Mouse (Mus musculus) forebrain, postnatal 0 days (tissue): ENCODE data around the gene Ero1l. TPM values are rescaled to one million over a fixed set of nuclear protein-coding genes. Genes with fewer than 3 reads are reported as not detected.

Source experiments
- ATAC-seq: fragments of 200-750 bp; cut with Nextera tagmentation; 2 replicates; pipeline ENCODE4 v1.8.0; 2017; ENCODE audit warnings: mild to moderate bottlenecking, moderate library complexity
- DNase-seq: peaks from one replicate; pipeline ENCODE4 v3.0.0-alpha.2; 2015
- H3K27ac ChIP-seq: fragments of 300-500 bp; sonication (generic); 2 replicates; pipeline ENCODE4 v1.5.1; 2014; ENCODE audit warnings: low read depth, mild to moderate bottlenecking, antibody characterized with exemption, low read length, moderate library complexity, mixed read lengths
- H3K27me3 ChIP-seq: fragments of 300-500 bp; sonication (generic); 2 replicates; pipeline ENCODE4 v1.6.1; 2014; ENCODE audit warnings: mild to moderate bottlenecking, low read length, mixed read lengths; ENCODE audit not compliant: insufficient read depth
- H3K36me3 ChIP-seq: fragments of 300-500 bp; sonication (generic); 2 replicates; pipeline ENCODE4 v1.6.1; 2014; ENCODE audit warnings: mild to moderate bottlenecking, moderate library complexity; ENCODE audit not compliant: insufficient read depth
- H3K4me1 ChIP-seq: fragments of 300-500 bp; sonication (generic); 2 replicates; pipeline ENCODE4 v1.6.1; 2014; ENCODE audit warnings: antibody characterized with exemption; ENCODE audit not compliant: insufficient read depth
- H3K4me2 ChIP-seq: fragments of 300-500 bp; sonication (generic); 2 replicates; pipeline ENCODE4 v1.6.1; 2014; ENCODE audit warnings: low read depth, mild to moderate bottlenecking, moderate library complexity
- H3K4me3 ChIP-seq: fragments of 300-500 bp; sonication (generic); 2 replicates; pipeline ENCODE4 v1.5.1; 2014; ENCODE audit warnings: low read depth, low read length, mixed read lengths
- H3K9ac ChIP-seq: fragments of 300-500 bp; sonication (generic); 2 replicates; pipeline ENCODE4 v1.6.1; 2014; ENCODE audit warnings: mild to moderate bottlenecking
- H3K9me3 ChIP-seq: fragments of 300-500 bp; sonication (generic); 2 replicates; pipeline ENCODE4 v1.6.1; 2016; ENCODE audit warnings: low read length
- CTCF ChIP-seq: sonication (generic); IDR thresholded peaks from 2 replicates; pipeline ENCODE4 v1.5.1; 2016; ENCODE audit warnings: antibody characterized with exemption, control low read depth, low read depth
- WGBS: fragments of 180-500 bp; shearing (Covaris S2); extraction: QIAGEN DNeasy Blood & Tissue Kit; methylation state at CpG from one replicate; pipeline ENCODE4 v1.1.7; 2014; 5-methylcytosine and 5-hydroxymethylcytosine counted together
- polyA plus RNA-seq: library from polyadenylated mRNA; unstranded; fragments of >200 nt; fragmentation: Nextera tagmentation; extraction: Ambion mirVana; gene quantifications from 2 replicates; pipeline ENCODE4 v1.2.1, GENCODE M21; 2015
- total RNA-seq: library from RNA; depleted of rRNA; stranded (reverse); fragments of >200 nt; gene quantifications from 2 replicates; pipeline ENCODE4 v1.2.3, GENCODE M21; 2014

Gene Ero1l
- total and polyA plus RNA-seq, 2 experiments from 2014 or later = 17.9 to 24.9 TPM

- no peaks in the 10 kb centered on the region for H3K36me3 ChIP-seq
- DNase-seq (no peak), ATAC-seq (no peak)
- H3K9ac ChIP-seq = no peak overlapping the region
- H3K4me2 ChIP-seq = no peak overlapping the region
- no peak for TF ChIP-seq CTCF
- no peak overlapping the region for H3K27ac ChIP-seq
- no peaks in the 10 kb centered on the region for H3K9me3 ChIP-seq
- H3K27me3 ChIP-seq = no peaks in the 10 kb centered on the region
- no peak overlapping the region for H3K4me3 ChIP-seq
- 79% methylated on average over 4 of the region's 4 CpGs for WGBS
- peaks cover 17% of the 10 kb centered on the region; the same call in 1 of the 2 replicates for H3K4me1 ChIP-seq
Measured at GRCm38 (mm10) chr14:45320111-45320510, 1.5 kb upstream of the Ero1l start.

- ATAC-seq (no peak), DNase-seq (peak; percentile 7)
- Histone ChIP-seq H3K9me3 (no peaks in the 10 kb centered on the region), H3K27me3 (no peaks in the 10 kb centered on the region), H3K4me2 (peak overlapping the region; percentile 58; the same call in 1 of the 2 replicates), H3K4me1 (peaks cover 17% of the 10 kb centered on the region; the same call in 1 of the 2 replicates), H3K36me3 (no peaks in the 10 kb centered on the region), H3K9ac (peak overlapping the region; percentile 78), H3K27ac (peak overlapping the region; percentile 94; the same call in 1 of the 2 replicates), H3K4me3 (peak overlapping the region; percentile 69; the same call in 1 of the 2 replicates)
- TF ChIP-seq CTCF = no peak
- WGBS = 58% methylated on average over 3 of the region's 3 CpGs
Measured at GRCm38 (mm10) chr14:45319237-45319610, 653 bp upstream of the Ero1l start.

GRCm38 (mm10) chr14:45317921-45318411 lies 605 bp downstream of the Ero1l start:
- Histone ChIP-seq H3K36me3 (no peaks in the 10 kb centered on the region), H3K9me3 (no peaks in the 10 kb centered on the region), H3K27me3 (no peaks in the 10 kb centered on the region), H3K9ac (peak overlapping the region; percentile 78), H3K4me2 (peak overlapping the region; percentile 58), H3K4me3 (peak overlapping the region; percentile 69), H3K27ac (peak overlapping the region; percentile 94), H3K4me1 (peaks cover 17% of the 10 kb centered on the region; the same call in 1 of the 2 replicates)
- ATAC-seq (peak; percentile 5), DNase-seq (no peak)
- under 1% methylated on average over 38 of the region's 38 CpGs for WGBS
- TF ChIP-seq CTCF = no peak

- Histone ChIP-seq H3K36me3 (no peaks in the 10 kb centered on the region), H3K4me1 (peaks cover 17% of the 10 kb centered on the region; the same call in 1 of the 2 replicates), H3K9me3 (no peaks in the 10 kb centered on the region), H3K9ac (peak overlapping the region; percentile 78), H3K27me3 (no peaks in the 10 kb centered on the region), H3K4me3 (peak overlapping the region; percentile 69), H3K4me2 (peak overlapping the region; percentile 58), H3K27ac (no peak overlapping the region)
- no peak for TF ChIP-seq CTCF
- 78% methylated on average over 5 of the region's 5 CpGs for WGBS
- DNase-seq = no peak
- ATAC-seq = no peak
Measured at GRCm38 (mm10) chr14:45316927-45317326, 1.6 kb downstream of the Ero1l start.

GRCm38 (mm10) chr14:45310101-45310500 lies 8.5 kb downstream of the Ero1l start:
- no peak for DNase-seq
- no peak overlapping the region for H3K27ac ChIP-seq
- peaks cover 2% of the 10 kb centered on the region; the same call in 1 of the 2 replicates for H3K36me3 ChIP-seq
- no peak overlapping the region for H3K9ac ChIP-seq
- TF ChIP-seq CTCF = no peak
- 91% methylated on average over 14 of the region's 14 CpGs for WGBS
- no peak overlapping the region for H3K4me3 ChIP-seq
- H3K9me3 ChIP-seq = no peaks in the 10 kb centered on the region
- no peak for ATAC-seq
- no peaks in the 10 kb centered on the region for H3K4me1 ChIP-seq
- H3K4me2 ChIP-seq = no peak overlapping the region
- H3K27me3 ChIP-seq = no peaks in the 10 kb centered on the region

GRCm38 (mm10) chr14:45309646-45310045 lies 8.9 kb downstream of the Ero1l start:
- DNase-seq = no peak
- H3K36me3 ChIP-seq = peaks cover 5% of the 10 kb centered on the region; the same call in 1 of the 2 replicates
- no peaks in the 10 kb centered on the region for H3K4me1 ChIP-seq
- H3K27me3 ChIP-seq = no peaks in the 10 kb centered on the region
- H3K4me2 ChIP-seq = no peak overlapping the region
- H3K9me3 ChIP-seq = no peaks in the 10 kb centered on the region
- H3K4me3 ChIP-seq = no peak overlapping the region
- no peak overlapping the region for H3K27ac ChIP-seq
- no peak for ATAC-seq
- H3K9ac ChIP-seq = no peak overlapping the region
- WGBS = 81% methylated on average over 13 of the region's 13 CpGs
- no peak for TF ChIP-seq CTCF

GRCm38 (mm10) chr14:45307630-45308328 lies 10.8 kb downstream of the Ero1l start:
- no peak for DNase-seq
- no peak for TF ChIP-seq CTCF
- no peak for ATAC-seq
- Histone ChIP-seq H3K9ac (no peak overlapping the region), H3K27me3 (no peaks in the 10 kb centered on the region), H3K9me3 (no peaks in the 10 kb centered on the region), H3K4me1 (no peaks in the 10 kb centered on the region), H3K36me3 (peaks cover 15% of the 10 kb centered on the region), H3K4me2 (no peak overlapping the region), H3K4me3 (no peak overlapping the region), H3K27ac (no peak overlapping the region)
- WGBS = 95% methylated on average over 8 of the region's 8 CpGs
